Mouse (Mus musculus): Measurements from ENCODE around the gene Xdh.

DNA sequence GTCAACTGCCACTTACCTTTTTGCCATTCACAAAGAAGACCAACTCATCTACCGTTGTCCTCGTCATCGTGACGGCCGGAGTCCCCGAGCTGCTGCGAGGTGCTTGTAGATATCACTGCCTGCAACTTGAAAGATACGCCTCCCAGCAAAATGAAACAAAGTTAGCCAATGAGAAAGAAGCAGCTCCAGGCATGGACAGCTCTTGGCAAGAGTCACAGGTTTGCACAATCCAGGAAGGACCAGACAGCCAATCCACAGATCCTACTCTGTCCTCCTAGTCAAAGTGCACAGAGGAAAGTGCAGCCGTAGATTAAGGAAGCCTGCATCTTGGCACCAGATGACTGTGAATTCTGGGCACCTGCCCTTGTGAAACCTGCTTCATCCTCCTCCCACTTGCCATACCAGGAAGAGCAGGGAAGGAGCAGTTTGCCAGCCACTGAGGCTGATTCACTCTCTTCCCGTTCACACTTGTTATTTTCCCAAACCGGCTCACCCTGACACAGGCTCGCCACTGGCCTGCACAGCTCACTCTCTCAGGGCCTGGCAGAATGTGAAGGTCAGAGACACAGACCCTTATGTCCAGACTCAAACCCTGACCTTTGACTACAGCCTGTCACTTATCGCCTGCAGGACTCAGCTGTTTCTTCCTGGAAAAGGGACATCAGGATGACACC, at the start of gene Xdh:
- TF ChIP-seq CTCF (conservative IDR thresholded peaks at IDR 0.05; ENCODE audit: insufficient read depth, insufficient read length, low read depth, low read length) (no peak), POLR2A (IDR thresholded peaks at IDR 0.05; ENCODE audit: low read depth, low read length) (peak; percentile 41)

All from kidney, adult 2 months (tissue).